Comparison of ENCODE assay signal across 18 mouse cellular contexts in genomic region chr2:41982386-41982785, GRCm38 (mm10).
DNase-seq lines count a peak whose midpoint lies in the region; ATAC-seq and TF ChIP-seq lines count a peak whose summit lies in the region.
"Had no signal": no experiment of that assay in that cellular context is flagged by ENCODE, and none has a peak within 500 bp of the region (broad histone marks: within the 10 kb centered on the region; RNA-seq: fewer than 3 reads in every experiment).

No protein-coding gene starts in this region.

- H3K4me2 ChIP-seq in hindbrain, postnatal 0 days (ENCODE audit: low read depth, low read length), result no peak overlapping the region
- H3K4me2 ChIP-seq in hindbrain, embryonic 12.5 days (replicated peaks), result no peak overlapping the region
- no peak overlapping the region for H3K4me2 ChIP-seq in heart, embryonic 11.5 days
- no peak overlapping the region for H3K4me2 ChIP-seq in kidney, embryonic 14.5 days (replicated peaks; ENCODE audit: low read depth, low read length)
- H3K4me2 ChIP-seq: midbrain, embryonic 12.5 days; neural tube, embryonic 13.5 days had no signal

- no peak for TF ChIP-seq POLR2A in brain, embryonic 14.5 days (IDR thresholded peaks at IDR 0.05; ENCODE audit: borderline replicate concordance, extremely low read depth, insufficient read depth, insufficient read length, poor library complexity, severe bottlenecking)
- TF ChIP-seq POLR2A in cerebellum, adult 2 months (IDR thresholded peaks at IDR 0.05; ENCODE audit: borderline replicate concordance, insufficient read depth, low read length), result no peak

- H3K4me1 ChIP-seq in hindbrain, postnatal 0 days (ENCODE audit: insufficient read depth, low read length), result no peaks in the 10 kb centered on the region
- H3K4me1 ChIP-seq in hindbrain, embryonic 12.5 days, result no peaks in the 10 kb centered on the region
- peaks cover 18% of the 10 kb centered on the region for H3K4me1 ChIP-seq in cerebellum, adult 2 months (ENCODE audit: control insufficient read depth, insufficient read depth, low read length)
- no peaks in the 10 kb centered on the region for H3K4me1 ChIP-seq in heart, embryonic 11.5 days (ENCODE audit: control insufficient read depth, insufficient read depth, low read length)
- no peaks in the 10 kb centered on the region for H3K4me1 ChIP-seq in kidney, embryonic 14.5 days (ENCODE audit: control insufficient read depth, insufficient read depth, low read length)
- H3K4me1 ChIP-seq: midbrain, embryonic 12.5 days; neural tube, embryonic 13.5 days had no signal

- 58% methylated on average over 1 of the region's 1 CpGs for WGBS in hindbrain, postnatal 0 days
- WGBS in hindbrain, embryonic 12.5 days, result 75% methylated on average over 1 of the region's 1 CpGs
- 21% methylated on average over 1 of the region's 1 CpGs for WGBS in cerebellum, adult 2 months
- WGBS in heart, embryonic 11.5 days (ENCODE audit: insufficient replicate concordance), result 73% methylated on average over 1 of the region's 1 CpGs
- WGBS in kidney, embryonic 14.5 days, result 81% methylated on average over 1 of the region's 1 CpGs

- H3K36me3 ChIP-seq in hindbrain, postnatal 0 days (ENCODE audit: insufficient read depth, low read length), result no peaks in the 10 kb centered on the region
- H3K36me3 ChIP-seq in hindbrain, embryonic 12.5 days, result no peaks in the 10 kb centered on the region
- no peaks in the 10 kb centered on the region for H3K36me3 ChIP-seq in heart, embryonic 11.5 days (ENCODE audit: control insufficient read depth, insufficient read depth, low read length)
- H3K36me3 ChIP-seq in kidney, embryonic 14.5 days (ENCODE audit: control insufficient read depth, insufficient read depth, low read length), result no peaks in the 10 kb centered on the region
- H3K36me3 ChIP-seq: midbrain, embryonic 12.5 days; neural tube, embryonic 13.5 days had no signal

- no peaks in the 10 kb centered on the region for H3K27me3 ChIP-seq in hindbrain, postnatal 0 days (ENCODE audit: insufficient read depth, low read length)
- no peaks in the 10 kb centered on the region for H3K27me3 ChIP-seq in hindbrain, embryonic 12.5 days
- H3K27me3 ChIP-seq in cerebellum, adult 2 months (ENCODE audit: control insufficient read depth, insufficient read depth, low read length), result no peaks in the 10 kb centered on the region
- no peaks in the 10 kb centered on the region for H3K27me3 ChIP-seq in heart, embryonic 11.5 days (ENCODE audit: control insufficient read depth, insufficient read depth, low read length)
- H3K27me3 ChIP-seq in kidney, embryonic 14.5 days (ENCODE audit: control insufficient read depth, insufficient read depth, low read length), result no peaks in the 10 kb centered on the region
- H3K27me3 ChIP-seq: midbrain, embryonic 12.5 days; neural tube, embryonic 13.5 days had no signal

- no peaks in the 10 kb centered on the region for H3K9me3 ChIP-seq in hindbrain, postnatal 0 days (ENCODE audit: low read length)
- H3K9me3 ChIP-seq in hindbrain, embryonic 12.5 days (replicated peaks), result no peaks in the 10 kb centered on the region
- H3K9me3 ChIP-seq in heart, embryonic 11.5 days (replicated peaks; ENCODE audit: control insufficient read depth, low read length), result no peaks in the 10 kb centered on the region
- H3K9me3 ChIP-seq in kidney, embryonic 14.5 days (ENCODE audit: control insufficient read depth, low read length), result no peaks in the 10 kb centered on the region
- H3K9me3 ChIP-seq: midbrain, embryonic 12.5 days; neural tube, embryonic 13.5 days had no signal

- no peak overlapping the region for H3K9ac ChIP-seq in hindbrain, postnatal 0 days (replicated peaks; ENCODE audit: low read length)
- no peak overlapping the region for H3K9ac ChIP-seq in hindbrain, embryonic 12.5 days
- H3K9ac ChIP-seq in heart, embryonic 11.5 days (ENCODE audit: low read depth, low read length), result no peak overlapping the region
- no peak overlapping the region for H3K9ac ChIP-seq in kidney, embryonic 14.5 days (ENCODE audit: low read depth, low read length)
- H3K9ac ChIP-seq: liver, embryonic 14.5 days; midbrain, embryonic 12.5 days; neural tube, embryonic 13.5 days had no signal

- H3K4me3 ChIP-seq in hindbrain, postnatal 0 days (ENCODE audit: low read length), result no peak overlapping the region
- H3K4me3 ChIP-seq in hindbrain, embryonic 12.5 days, result no peak overlapping the region
- H3K4me3 ChIP-seq in cerebellum, adult 2 months (replicated peaks; ENCODE audit: insufficient read depth, low read depth, low read length), result no peak overlapping the region
- H3K4me3 ChIP-seq in heart, embryonic 11.5 days (ENCODE audit: low read depth, low read length), result no peak overlapping the region
- H3K4me3 ChIP-seq in kidney, embryonic 14.5 days (ENCODE audit: low read length), result no peak overlapping the region
- H3K4me3 ChIP-seq: midbrain, embryonic 12.5 days; neural tube, embryonic 13.5 days had no signal

- ATAC-seq in hindbrain, postnatal 0 days, result peak; percentile 63; the same call in 1 of the 2 replicates
- ATAC-seq in hindbrain, embryonic 12.5 days (ENCODE audit: low FRiP score), result no peak
- ATAC-seq in heart, embryonic 11.5 days (replicated peaks; ENCODE audit: insufficient number of reproducible peaks, low FRiP score, low TSS enrichment), result no peak
- no peak for ATAC-seq in kidney, embryonic 14.5 days (ENCODE audit: low FRiP score, low TSS enrichment)

- TF ChIP-seq CTCF in hindbrain, postnatal 0 days (IDR thresholded peaks at IDR 0.05; ENCODE audit: low read depth), result no peak
- TF ChIP-seq CTCF in brain, embryonic 14.5 days (IDR thresholded peaks at IDR 0.05; ENCODE audit: borderline replicate concordance, extremely low read depth, insufficient read depth, insufficient read length), result no peak
- no peak for TF ChIP-seq CTCF in cerebellum, adult 2 months (IDR thresholded peaks at IDR 0.05; ENCODE audit: borderline replicate concordance, insufficient read depth, low read depth, low read length)

- no peak overlapping the region for H3K27ac ChIP-seq in hindbrain, postnatal 0 days
- no peak overlapping the region for H3K27ac ChIP-seq in hindbrain, embryonic 12.5 days
- H3K27ac ChIP-seq in cerebellum, adult 2 months (ENCODE audit: insufficient read depth, low read length), result no peak overlapping the region
- no peak overlapping the region for H3K27ac ChIP-seq in heart, embryonic 11.5 days (ENCODE audit: low read depth, low read length)
- no peak overlapping the region for H3K27ac ChIP-seq in kidney, embryonic 14.5 days (ENCODE audit: low read depth, low read length)
- H3K27ac ChIP-seq: liver, embryonic 14.5 days; midbrain, embryonic 12.5 days; neural tube, embryonic 13.5 days had no signal

- peak; percentile 28 for DNase-seq in hindbrain, postnatal 0 days (ENCODE audit: low spot score)
- DNase-seq in brain, embryonic 14.5 days (ENCODE audit: low read depth), result peak; percentile 72
- DNase-seq in cerebellum, adult 2 months, result peak; percentile 83 to 96
- peak; percentile 80 to 86 for DNase-seq in cerebellum, postnatal 36 days
- DNase-seq: adrenal gland, postnatal 25 days; B cell, adult 2 months; embryo, embryonic 11 days; gastrocnemius, postnatal 25 days; kidney, adult 11 months; kidney, postnatal 10 days; spleen, adult 18-20 months; thymus, postnatal 4 days had no signal

Comparison
In these comparisons a context has a peak if more than half of its experiments do, and no peak if none do; other contexts are left out.
1. DNase-seq: peak in every context shown above with its lines; median percentile 90 in cerebellum, adult 2 months; 83 in cerebellum, postnatal 36 days; 72 in brain, embryonic 14.5 days; 28 in hindbrain, postnatal 0 days.